Mouse (Mus musculus): ENCODE measurements at regions not wholly inside any gene's neighbourhood (a gene's known extent, or its start where the extent isn't known, plus 50 kb on each side); places are given as distances from the start of the nearest gene placed in this dataset.

DNA sequence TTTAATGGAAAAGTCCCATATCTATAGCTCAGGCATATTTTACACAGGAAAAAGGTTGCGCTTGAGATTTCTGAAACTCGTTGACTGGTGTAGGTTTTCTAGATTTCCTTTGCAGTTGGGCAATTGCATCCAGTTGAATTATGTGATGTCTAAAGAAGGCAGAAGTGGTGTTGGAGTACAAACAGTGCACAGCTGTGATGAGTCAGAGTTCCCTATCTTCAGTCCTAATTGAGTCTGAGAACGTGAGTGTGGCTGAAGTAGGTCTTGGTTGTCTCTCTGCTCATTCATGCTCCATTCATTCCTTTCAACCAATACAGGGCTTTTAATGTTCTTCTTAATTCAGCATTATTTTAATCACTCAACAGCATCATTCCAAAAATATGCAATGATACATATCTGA is 142.9 kb upstream of the Dpyd start:
- no peak for TF ChIP-seq POLR2A (IDR thresholded peaks at IDR 0.05; ENCODE audit: borderline replicate concordance, extremely low read depth, insufficient read depth, insufficient read length, poor library complexity, severe bottlenecking)
- TF ChIP-seq CTCF (IDR thresholded peaks at IDR 0.05; ENCODE audit: borderline replicate concordance, extremely low read depth, insufficient read depth, insufficient read length) = no peak
- DNase-seq (ENCODE audit: low read depth) = no peak

DNA sequence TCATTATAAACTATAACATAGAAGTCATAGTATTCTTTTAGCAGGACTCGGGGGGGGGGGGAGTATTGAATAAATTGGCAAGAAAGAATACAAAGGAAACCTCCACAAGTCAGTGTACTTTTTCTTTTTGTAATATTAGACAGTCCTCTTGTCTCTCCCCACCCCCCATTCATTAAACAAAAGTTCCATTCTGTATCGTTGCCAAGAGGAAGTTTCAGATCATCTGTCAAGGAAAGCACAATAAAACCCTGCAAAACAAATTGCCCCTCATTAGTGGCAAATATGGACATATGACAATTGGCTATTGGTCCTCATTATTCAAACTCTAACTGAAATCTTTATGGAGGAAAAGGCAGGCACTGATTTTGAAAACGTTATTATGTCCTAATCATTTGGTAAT is 140.2 kb upstream of the Dpyd start:
- DNase-seq (ENCODE audit: low read depth) = peak; percentile 55
- TF ChIP-seq CTCF (IDR thresholded peaks at IDR 0.05; ENCODE audit: borderline replicate concordance, extremely low read depth, insufficient read depth, insufficient read length) (no peak), POLR2A (IDR thresholded peaks at IDR 0.05; ENCODE audit: borderline replicate concordance, extremely low read depth, insufficient read depth, insufficient read length, poor library complexity, severe bottlenecking) (no peak)

DNA sequence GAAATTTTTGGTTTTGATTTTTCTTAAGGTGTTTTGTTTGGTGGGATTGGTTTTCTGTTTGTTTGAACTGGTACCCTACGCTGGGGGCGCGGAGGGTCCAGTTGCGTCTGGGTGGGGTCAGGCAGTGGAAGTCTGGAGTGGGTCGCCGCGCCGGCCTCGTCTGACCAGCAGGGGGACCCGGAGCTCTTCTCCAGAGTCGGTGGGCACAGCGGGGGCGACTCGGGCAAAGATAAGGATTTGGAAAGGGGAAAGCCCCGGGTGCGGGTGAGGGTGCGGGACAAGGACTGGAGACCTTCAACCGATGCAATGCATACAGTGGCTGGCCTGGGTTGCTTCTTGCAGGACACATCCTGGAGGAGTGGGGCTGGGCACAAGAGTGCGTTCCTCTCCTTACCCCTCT is 136.2 kb upstream of the Dpyd start:
- TF ChIP-seq CTCF (IDR thresholded peaks at IDR 0.05; ENCODE audit: borderline replicate concordance, extremely low read depth, insufficient read depth, insufficient read length) (peak; percentile 67), POLR2A (IDR thresholded peaks at IDR 0.05; ENCODE audit: borderline replicate concordance, extremely low read depth, insufficient read depth, insufficient read length, poor library complexity, severe bottlenecking) (no peak)
- peak; percentile 62 for DNase-seq (ENCODE audit: low read depth)

DNA sequence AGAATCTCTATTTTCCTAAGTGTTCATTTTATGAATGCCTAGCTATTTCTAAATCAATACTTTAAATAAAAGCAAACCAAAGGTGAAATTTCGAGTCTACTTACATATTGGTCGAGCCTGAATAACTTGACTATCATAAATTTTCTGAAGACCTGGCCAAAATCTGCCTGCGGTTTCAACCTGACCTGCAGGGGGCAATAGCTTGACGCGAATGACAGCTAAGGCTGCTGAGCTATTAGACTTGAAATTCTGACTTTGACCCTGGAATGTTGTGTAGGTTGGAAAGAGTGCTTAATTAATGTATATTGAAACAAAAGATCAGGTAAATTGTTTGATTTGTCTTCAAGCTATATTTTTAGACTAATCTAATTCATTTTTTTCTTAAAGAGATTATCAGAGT is 133.4 kb upstream of the Dpyd start:
- DNase-seq (ENCODE audit: low read depth) = peak; percentile 90
- TF ChIP-seq POLR2A (IDR thresholded peaks at IDR 0.05; ENCODE audit: borderline replicate concordance, extremely low read depth, insufficient read depth, insufficient read length, poor library complexity, severe bottlenecking) (no peak), CTCF (IDR thresholded peaks at IDR 0.05; ENCODE audit: borderline replicate concordance, extremely low read depth, insufficient read depth, insufficient read length) (peak; percentile 91)

DNA sequence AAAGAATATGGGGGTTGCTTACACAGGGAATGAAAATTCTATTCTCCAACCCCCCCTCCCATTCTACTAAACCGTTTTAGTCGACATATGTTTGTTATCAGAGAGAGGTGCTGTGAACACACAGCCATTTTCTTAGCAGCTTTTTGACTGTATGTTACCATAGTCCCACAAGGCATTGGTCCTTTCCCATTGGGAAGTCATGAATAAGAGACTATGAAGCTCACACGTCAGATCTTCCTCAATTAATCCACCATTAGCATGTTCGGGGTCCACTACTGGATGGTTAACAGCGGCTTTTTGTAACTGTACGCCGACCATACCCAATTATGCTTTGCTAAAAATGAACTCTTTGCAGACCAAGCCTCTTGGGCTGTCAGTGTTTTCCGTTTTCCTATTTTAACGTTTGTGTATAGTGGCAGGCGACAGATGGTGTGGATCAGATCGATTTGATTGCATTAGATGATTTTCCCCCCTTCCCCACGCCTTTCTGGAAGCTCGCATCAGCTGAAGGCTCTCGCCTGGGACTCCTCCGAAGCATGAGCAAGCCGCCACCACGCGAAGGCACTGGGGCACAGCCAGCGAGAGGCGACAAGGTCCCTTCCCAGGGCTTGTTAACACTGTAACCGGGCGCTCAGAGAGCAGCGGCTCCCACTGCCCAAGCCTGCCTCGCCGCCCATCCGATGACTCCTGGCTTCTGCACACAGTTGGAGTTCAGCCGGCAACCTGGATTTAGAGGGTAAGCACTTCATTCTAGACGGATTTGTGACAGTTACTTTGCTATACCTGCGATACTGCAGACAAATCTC is 131.9 kb upstream of the Dpyd start:
- no peak for TF ChIP-seq POLR2A (IDR thresholded peaks at IDR 0.05; ENCODE audit: borderline replicate concordance, extremely low read depth, insufficient read depth, insufficient read length, poor library complexity, severe bottlenecking)
- TF ChIP-seq CTCF (IDR thresholded peaks at IDR 0.05; ENCODE audit: borderline replicate concordance, extremely low read depth, insufficient read depth, insufficient read length) = no peak
- DNase-seq (ENCODE audit: low read depth) = peak; percentile 88

DNA sequence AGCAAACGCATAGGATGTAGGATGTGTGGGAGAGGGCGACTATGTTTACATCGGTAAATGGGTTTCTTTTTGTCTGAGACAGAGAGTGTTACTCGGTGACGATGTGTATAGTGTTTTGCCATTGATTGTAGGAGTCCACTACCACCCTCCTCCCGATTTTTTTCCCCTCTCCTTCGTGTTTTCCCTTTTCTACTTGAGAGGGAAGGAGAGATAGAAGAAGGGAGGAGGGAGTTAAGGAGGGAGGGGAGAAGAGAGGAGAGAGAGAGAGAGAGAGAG is 131.4 kb upstream of the Dpyd start:
- no peak for TF ChIP-seq POLR2A (IDR thresholded peaks at IDR 0.05; ENCODE audit: borderline replicate concordance, extremely low read depth, insufficient read depth, insufficient read length, poor library complexity, severe bottlenecking)
- TF ChIP-seq CTCF (IDR thresholded peaks at IDR 0.05; ENCODE audit: borderline replicate concordance, extremely low read depth, insufficient read depth, insufficient read length) = no peak
- no peak for DNase-seq (ENCODE audit: low read depth)

DNA sequence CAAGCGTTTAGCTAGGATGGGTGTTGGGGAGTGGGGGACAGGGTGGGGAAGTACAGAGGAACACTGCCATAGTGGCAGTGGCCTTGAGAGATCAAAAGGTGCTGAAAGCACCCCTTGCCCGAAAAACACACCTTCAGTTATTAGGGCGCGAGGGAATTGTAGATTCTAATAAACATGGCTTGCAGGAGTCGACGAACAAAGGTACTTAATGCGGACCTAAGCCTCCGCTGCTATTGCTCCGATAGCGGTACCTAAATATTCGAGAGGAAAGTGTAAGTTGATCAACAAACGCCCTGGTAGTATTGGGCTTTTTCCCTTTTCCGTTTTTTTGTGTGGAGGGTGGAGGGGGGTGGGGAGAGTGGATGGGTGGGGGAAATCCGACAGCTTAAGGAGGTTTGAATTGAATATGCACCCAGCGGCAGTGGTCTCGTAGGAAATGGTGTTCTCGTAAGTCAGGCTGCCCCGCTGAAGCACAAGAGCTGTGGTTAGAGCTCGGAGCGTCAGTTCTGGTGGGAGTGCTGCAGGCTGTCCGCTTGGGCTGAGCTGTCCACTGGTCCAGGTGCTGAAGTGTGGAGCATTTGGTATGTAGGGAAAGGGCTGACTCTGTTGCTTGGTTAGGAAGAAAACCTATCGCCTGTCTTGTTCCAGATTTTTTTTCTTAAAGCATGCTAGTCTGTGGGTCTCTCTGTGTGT is 130.8 kb upstream of the Dpyd start:
- TF ChIP-seq CTCF (IDR thresholded peaks at IDR 0.05; ENCODE audit: borderline replicate concordance, extremely low read depth, insufficient read depth, insufficient read length) (no peak; the same call in 1 of the 2 replicates), POLR2A (IDR thresholded peaks at IDR 0.05; ENCODE audit: borderline replicate concordance, extremely low read depth, insufficient read depth, insufficient read length, poor library complexity, severe bottlenecking) (peak; percentile 24; the same call in 1 of the 2 replicates)

DNA sequence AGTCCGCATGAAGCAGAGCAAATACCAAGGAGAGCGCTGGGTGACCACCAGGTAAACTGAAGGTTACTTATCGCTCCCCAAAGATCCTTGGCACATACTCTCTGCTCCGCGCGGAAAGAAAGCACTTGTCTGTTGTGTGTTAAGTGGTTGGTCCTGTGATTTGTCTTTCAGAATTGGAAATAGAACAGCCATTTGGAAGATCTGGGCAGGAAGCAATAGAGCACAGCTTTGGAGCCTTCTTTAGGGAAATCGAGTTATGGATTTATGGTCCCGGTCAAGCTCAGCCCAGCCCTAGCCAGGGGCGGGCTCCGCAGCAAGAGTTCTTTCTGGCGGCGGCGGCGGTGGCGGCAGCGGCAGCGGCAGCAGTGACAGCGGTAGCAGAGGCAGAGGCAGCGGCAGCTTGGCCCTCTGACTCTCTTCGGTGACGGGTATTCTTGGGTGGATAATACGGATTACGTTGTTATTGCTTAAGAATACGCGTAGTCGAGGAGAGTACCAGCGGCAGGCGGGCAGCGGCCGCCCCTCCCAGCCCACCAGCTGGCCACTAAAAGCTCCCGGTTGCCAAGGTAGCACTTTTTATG is 128.4 kb upstream of the Dpyd start:
- TF ChIP-seq CTCF (IDR thresholded peaks at IDR 0.05; ENCODE audit: borderline replicate concordance, extremely low read depth, insufficient read depth, insufficient read length) (no peak), POLR2A (IDR thresholded peaks at IDR 0.05; ENCODE audit: borderline replicate concordance, extremely low read depth, insufficient read depth, insufficient read length, poor library complexity, severe bottlenecking) (no peak)

More for the DNA sequence above, 130.8 kb upstream of the Dpyd start:
- DNase-seq (ENCODE audit: low read depth) = peak; percentile 92

DNA sequence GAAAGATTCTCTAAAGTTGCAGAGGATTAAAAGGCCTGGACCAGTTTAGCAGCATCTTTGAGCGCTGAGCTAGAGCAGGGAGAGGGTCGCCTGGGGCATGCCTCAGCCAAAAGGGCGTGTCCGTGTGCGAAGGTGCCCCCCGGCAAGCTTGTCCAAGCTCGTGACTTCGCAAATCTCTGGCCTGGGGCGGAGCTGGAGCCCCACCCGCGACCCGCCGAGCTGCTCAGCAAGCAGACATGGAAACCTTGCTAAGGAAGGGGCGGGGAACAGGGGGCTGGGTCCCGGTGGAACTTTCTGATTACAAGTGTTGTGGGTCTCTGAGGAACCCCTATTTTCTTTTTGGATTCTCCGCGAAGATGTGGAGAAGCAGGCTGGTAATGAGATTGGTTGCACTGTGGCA is 127.6 kb upstream of the Dpyd start:
- peak; percentile 59 for DNase-seq (ENCODE audit: low read depth)
- no peak for TF ChIP-seq POLR2A (IDR thresholded peaks at IDR 0.05; ENCODE audit: borderline replicate concordance, extremely low read depth, insufficient read depth, insufficient read length, poor library complexity, severe bottlenecking)
- TF ChIP-seq CTCF (IDR thresholded peaks at IDR 0.05; ENCODE audit: borderline replicate concordance, extremely low read depth, insufficient read depth, insufficient read length) = no peak

More for the DNA sequence above, 128.4 kb upstream of the Dpyd start:
- peak; percentile 79 for DNase-seq (ENCODE audit: low read depth)

DNA sequence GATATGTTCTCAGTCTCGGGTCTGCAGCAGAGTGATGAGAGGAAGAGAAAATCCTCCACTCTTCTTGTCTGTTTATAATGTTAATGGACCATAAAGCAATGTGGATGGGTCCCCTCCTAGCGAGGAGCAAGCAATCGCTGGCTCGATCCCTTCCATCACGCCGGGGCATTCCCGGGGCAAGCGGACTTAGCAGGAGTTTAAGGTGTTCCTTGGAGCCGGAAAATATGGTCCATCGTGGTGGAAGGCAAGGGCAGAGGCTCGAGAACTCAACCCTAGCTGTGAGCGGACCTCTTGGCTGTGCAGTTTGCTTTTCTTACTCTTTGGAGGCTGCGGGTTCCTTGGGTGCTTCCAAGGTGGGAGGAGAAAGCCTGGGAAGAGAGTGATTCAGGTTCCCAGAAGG is 127.1 kb upstream of the Dpyd start:
- peak; percentile 34 for DNase-seq (ENCODE audit: low read depth)
- TF ChIP-seq POLR2A (IDR thresholded peaks at IDR 0.05; ENCODE audit: borderline replicate concordance, extremely low read depth, insufficient read depth, insufficient read length, poor library complexity, severe bottlenecking) (no peak), CTCF (IDR thresholded peaks at IDR 0.05; ENCODE audit: borderline replicate concordance, extremely low read depth, insufficient read depth, insufficient read length) (no peak)

DNA sequence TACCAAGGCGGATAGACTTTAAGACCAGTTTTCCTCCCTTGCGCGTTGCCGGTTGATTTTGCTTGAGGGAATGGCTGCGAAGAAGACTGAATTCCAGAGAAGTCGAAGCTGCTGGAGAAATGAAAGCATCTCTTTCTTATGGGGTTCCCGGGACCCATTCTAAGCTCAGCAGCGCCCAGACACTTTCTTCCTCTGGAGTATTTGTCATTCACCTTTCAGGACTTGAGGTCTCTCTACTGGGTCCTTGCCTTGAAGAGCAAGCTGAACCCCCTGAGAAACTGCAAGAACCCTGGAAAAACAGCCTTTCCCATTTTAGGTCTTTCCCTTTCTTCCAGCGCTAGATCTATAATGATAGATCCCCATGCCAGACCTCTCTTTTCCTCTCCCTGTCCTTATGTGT is 126.7 kb upstream of the Dpyd start:
- no peak for DNase-seq (ENCODE audit: low read depth)
- TF ChIP-seq POLR2A (IDR thresholded peaks at IDR 0.05; ENCODE audit: borderline replicate concordance, extremely low read depth, insufficient read depth, insufficient read length, poor library complexity, severe bottlenecking) (no peak), CTCF (IDR thresholded peaks at IDR 0.05; ENCODE audit: borderline replicate concordance, extremely low read depth, insufficient read depth, insufficient read length) (no peak)
